Mouse (Mus musculus) lung, postnatal 0 days (tissue): ENCODE measurements around the gene Defb41. TPM values are rescaled to one million over a fixed set of nuclear protein-coding genes. Genes with fewer than 3 reads are reported as not detected.
"Not testable (repeated sequence)": the region's sequence is repeated elsewhere in the genome, so short reads cannot be mapped to it uniquely, and the experiment has no call there.

Experiments used
- ATAC-seq: fragments of 200-750 bp; cut with Nextera tagmentation; 2 replicates; pipeline ENCODE4 v1.8.0; 2017; ENCODE audit warnings: moderate library complexity
- DNase-seq: peaks from one replicate; pipeline ENCODE4 v3.0.0-alpha.2; 2016; ENCODE audit warnings: low spot score
- H3K27ac ChIP-seq: fragments of 300-500 bp; sonication (generic); 2 replicates; pipeline ENCODE4 v1.5.1; 2014; ENCODE audit warnings: antibody characterized with exemption, mild to moderate bottlenecking, low read length, mixed read lengths
- H3K27me3 ChIP-seq: fragments of 300-500 bp; sonication (generic); replicated peaks from 2 replicates; pipeline ENCODE4 v1.6.1; 2014; ENCODE audit warnings: low read length, mixed read lengths; ENCODE audit not compliant: insufficient read depth
- H3K36me3 ChIP-seq: fragments of 300-500 bp; sonication (generic); 2 replicates; pipeline ENCODE4 v1.6.1; 2014; ENCODE audit warnings: low read length, mixed read lengths; ENCODE audit not compliant: insufficient read depth
- H3K4me1 ChIP-seq: fragments of 300-500 bp; sonication (generic); 2 replicates; pipeline ENCODE4 v1.6.1; 2014; ENCODE audit warnings: antibody characterized with exemption, low read depth, low read length, mixed read lengths; ENCODE audit not compliant: insufficient read depth
- H3K4me2 ChIP-seq: fragments of 300-500 bp; sonication (generic); replicated peaks from 2 replicates; pipeline ENCODE4 v1.6.1; 2014; ENCODE audit warnings: low read depth, mild to moderate bottlenecking, low read length, moderate library complexity, mixed read lengths
- H3K4me3 ChIP-seq: fragments of 300-500 bp; sonication (generic); 2 replicates; pipeline ENCODE4 v1.5.1; 2014; ENCODE audit warnings: low read depth, low read length
- H3K9ac ChIP-seq: fragments of 300-500 bp; sonication (generic); replicated peaks from 2 replicates; pipeline ENCODE4 v1.6.1; 2014; ENCODE audit warnings: low read depth, mild to moderate bottlenecking
- H3K9me3 ChIP-seq: fragments of 300-500 bp; sonication (generic); 2 replicates; pipeline ENCODE4 v1.6.1; 2016; ENCODE audit warnings: low read length, mixed read lengths
- CTCF ChIP-seq: IDR thresholded peaks from 2 replicates; pipeline ENCODE4 v1.5.1; 2016; ENCODE audit warnings: antibody characterized with exemption, mild to moderate bottlenecking
- EP300 ChIP-seq: IDR thresholded peaks from 2 replicates; pipeline ENCODE4 v1.6.1; 2016; ENCODE audit warnings: antibody characterized with exemption, mild to moderate bottlenecking, control low read depth
- WGBS: fragments of 180-500 bp; shearing (Covaris S2); extraction: QIAGEN DNeasy Blood & Tissue Kit; methylation state at CpG from one replicate; pipeline ENCODE4 v1.1.7; 2014; 5-methylcytosine and 5-hydroxymethylcytosine counted together
- polyA plus RNA-seq: library from polyadenylated mRNA; unstranded; fragments of >200 nt; fragmentation: Nextera tagmentation; extraction: Ambion mirVana; gene quantifications from 2 replicates; pipeline ENCODE4 v1.2.1, GENCODE M21; 2015

Defb41 gene
- polyA plus RNA-seq, 1 experiment from 2014 or later = not detected

DNA sequence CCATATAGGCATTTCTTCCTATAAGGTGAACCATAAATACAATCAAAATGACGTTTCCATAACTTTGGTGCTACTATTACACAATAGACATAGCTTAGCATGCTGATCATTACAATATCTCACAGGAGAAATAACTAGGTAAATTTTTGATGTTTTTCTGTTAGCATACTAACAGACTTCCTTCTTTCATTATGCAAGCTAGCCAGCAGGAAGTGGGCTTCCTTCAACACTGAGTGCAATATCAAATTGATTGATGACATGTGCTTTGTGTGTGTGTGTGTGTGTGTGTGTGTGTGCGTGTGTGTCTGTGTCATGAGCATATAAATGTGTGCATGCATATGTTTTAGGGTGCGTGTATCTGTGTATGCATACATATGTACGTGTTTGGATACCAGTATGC, 6.2 kb upstream of the Defb41 start:
- DNase-seq (no peak), ATAC-seq (no peak)
- no peak overlapping the region for H3K27ac ChIP-seq
- 74% methylated on average over 4 of the region's 4 CpGs for WGBS
- no peaks in the 10 kb centered on the region for H3K9me3 ChIP-seq
- no peak overlapping the region for H3K4me2 ChIP-seq
- no peak overlapping the region for H3K4me3 ChIP-seq
- no peaks in the 10 kb centered on the region for H3K4me1 ChIP-seq
- no peaks in the 10 kb centered on the region for H3K36me3 ChIP-seq
- no peak overlapping the region for H3K9ac ChIP-seq
- TF ChIP-seq EP300 = no peak
- TF ChIP-seq CTCF = no peak
- no peaks in the 10 kb centered on the region for H3K27me3 ChIP-seq

DNA sequence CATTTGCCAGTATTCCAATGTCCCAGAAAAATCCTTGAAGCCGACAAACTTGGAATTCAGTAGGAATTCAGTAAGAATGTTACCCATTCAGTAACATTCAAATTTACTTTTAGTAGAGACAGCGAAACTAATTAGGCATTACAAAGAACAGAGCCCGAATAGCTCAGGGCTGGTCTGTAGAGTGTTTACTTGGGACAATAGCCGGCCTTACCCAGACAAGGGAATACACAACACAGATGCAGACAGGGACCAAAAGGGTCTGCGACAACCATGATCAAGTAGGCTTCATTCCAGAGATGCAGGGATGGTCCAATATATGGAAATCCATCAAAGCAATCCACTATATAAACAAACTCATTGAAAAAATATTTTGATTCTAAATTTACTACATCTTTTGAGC, 3.9 kb upstream of the Defb41 start:
- Histone ChIP-seq H3K4me1 (no peaks in the 10 kb centered on the region), H3K4me3 (no peak overlapping the region), H3K27me3 (no peaks in the 10 kb centered on the region), H3K27ac (no peak overlapping the region), H3K9me3 (no peaks in the 10 kb centered on the region), H3K36me3 (no peaks in the 10 kb centered on the region), H3K4me2 (no peak overlapping the region), H3K9ac (no peak overlapping the region)
- no peak for ATAC-seq
- DNase-seq = no peak
- WGBS = 76% methylated on average over 5 of the region's 5 CpGs
- TF ChIP-seq CTCF = no peak
- TF ChIP-seq EP300 = no peak

DNA sequence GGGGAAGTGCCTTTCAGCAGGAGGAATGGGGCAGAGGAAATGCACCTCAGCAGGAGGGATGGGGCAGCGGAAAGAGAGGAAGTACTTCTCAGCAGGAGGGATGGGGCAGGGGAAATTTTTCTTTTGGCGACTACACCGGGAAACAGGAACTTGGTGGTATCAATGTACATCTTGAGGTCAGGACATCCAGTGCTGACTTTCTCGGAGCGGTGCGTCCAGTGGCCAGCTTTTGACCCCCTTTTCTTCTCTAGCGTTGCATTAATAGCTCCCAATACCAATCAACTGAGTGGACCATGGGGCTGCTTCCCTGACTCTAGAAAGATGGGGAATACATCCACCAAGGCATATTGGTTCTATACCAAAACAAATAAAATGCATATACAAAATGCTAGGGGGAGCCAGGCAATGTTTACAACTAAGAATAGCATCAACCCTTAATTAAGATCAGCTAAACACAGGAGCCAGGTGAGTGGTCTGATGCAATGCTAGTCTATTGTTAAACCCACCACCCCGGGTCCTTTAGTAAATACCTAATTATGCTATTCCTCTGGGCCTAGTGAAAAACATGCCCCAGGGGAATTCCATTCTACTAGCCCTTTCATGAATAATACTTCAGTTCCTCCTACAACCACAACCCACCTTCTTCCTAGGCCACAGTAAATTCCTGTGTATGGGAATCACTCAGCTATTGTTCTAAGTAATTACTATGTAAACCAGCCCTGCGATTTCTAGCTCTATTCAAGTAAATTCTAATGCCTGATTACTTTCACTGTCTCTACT, 18.9 kb downstream of the Defb41 start:
- not testable (repeated sequence) for H3K27me3 ChIP-seq, DNase-seq, ATAC-seq, H3K36me3 ChIP-seq, H3K4me1 ChIP-seq, H3K9ac ChIP-seq, H3K9me3 ChIP-seq, H3K4me2 ChIP-seq, H3K27ac ChIP-seq, H3K4me3 ChIP-seq
- WGBS = 89% methylated on average over 8 of the region's 9 CpGs

DNA sequence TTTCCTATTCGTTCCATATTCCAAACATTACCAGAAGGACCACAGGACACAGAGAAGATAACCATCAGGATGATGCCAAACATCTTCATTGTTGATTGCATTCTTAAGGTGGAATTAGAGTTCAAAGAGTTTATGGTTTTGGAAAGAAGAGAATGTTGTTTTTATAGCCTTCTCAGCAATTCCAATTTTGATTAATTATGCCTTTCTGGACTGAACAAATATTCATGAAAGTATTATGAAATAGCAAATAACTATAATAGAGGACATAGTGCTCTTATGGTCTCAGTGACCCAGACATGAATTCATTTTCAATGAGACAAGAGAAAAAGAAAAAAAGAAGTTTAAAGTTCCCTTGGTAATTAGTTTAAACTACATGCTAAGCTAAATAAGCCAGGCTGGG, 27.6 kb downstream of the Defb41 start, which contains the start of gene Defb18:
Defb18 (minus strand) TSS at position 101 of the 400 bp plus-strand sequence.
- Histone ChIP-seq H3K27me3 (no peaks in the 10 kb centered on the region), H3K9ac (no peak within 1 kb of the TSS), H3K4me3 (no peak within 1 kb of the TSS), H3K9me3 (no peaks in the 10 kb centered on the region), H3K36me3 (no peaks in the 10 kb centered on the region), H3K4me1 (no peaks in the 10 kb centered on the region), H3K4me2 (no peak within 1 kb of the TSS), H3K27ac (no peak within 1 kb of the TSS)
- WGBS = 50% methylated on average over 1 of the region's 1 CpGs
- ATAC-seq = no peak
- no peak for DNase-seq
- no peak for TF ChIP-seq CTCF
- no peak for TF ChIP-seq EP300

DNA sequence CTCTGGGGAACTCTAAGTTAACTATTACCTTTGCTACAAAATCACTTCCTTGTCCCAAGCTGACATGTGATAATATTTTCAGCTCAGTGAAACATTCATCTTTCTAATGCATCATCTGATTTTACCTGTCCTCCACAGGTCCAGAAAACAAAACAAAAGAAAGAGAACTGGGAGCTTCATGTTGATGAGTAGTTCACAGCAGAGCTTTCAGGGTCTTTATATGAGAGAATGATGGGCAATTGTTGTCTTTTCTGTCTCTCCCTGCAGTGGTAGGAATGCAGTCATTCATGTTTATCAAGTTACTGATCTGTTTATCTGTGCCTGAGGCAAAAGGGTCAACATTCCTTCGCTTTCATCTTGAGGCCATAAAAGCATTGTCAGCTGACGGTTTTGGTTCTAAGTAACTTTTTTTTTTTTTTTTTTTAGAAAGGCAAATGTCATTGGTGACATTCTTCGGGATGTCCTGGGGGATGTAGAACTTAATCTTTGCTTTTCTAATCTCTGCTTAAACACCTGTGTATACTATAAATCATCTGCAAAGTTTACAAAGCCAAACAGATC, 41.5 kb downstream of the Defb41 start:
- no peaks in the 10 kb centered on the region for H3K36me3 ChIP-seq
- H3K9ac ChIP-seq = no peak overlapping the region
- no peak overlapping the region for H3K4me3 ChIP-seq
- no peak overlapping the region for H3K4me2 ChIP-seq
- H3K9me3 ChIP-seq = no peaks in the 10 kb centered on the region
- no peaks in the 10 kb centered on the region for H3K27me3 ChIP-seq
- H3K4me1 ChIP-seq = no peaks in the 10 kb centered on the region
- ATAC-seq = no peak
- no peak overlapping the region for H3K27ac ChIP-seq
- 9% methylated on average over 3 of the region's 3 CpGs for WGBS
- no peak for TF ChIP-seq CTCF
- DNase-seq = no peak

Other genes starting within 250 kb of the Defb41 start
- gene Crisp4, start 119.2 kb downstream of the Defb41 start, polyA plus RNA-seq = not detected in 2 replicates
- gene Defb18, start 27.7 kb downstream of the Defb41 start, polyA plus RNA-seq = not detected in 2 replicates